Mouse (Mus musculus) heart, postnatal 14 days (tissue): ENCODE data around the gene Wt1. TPM values are rescaled to one million over a fixed set of nuclear protein-coding genes. Genes with fewer than 3 reads are reported as not detected.

Source experiments
- DNase-seq, 2 experiments: peaks; one replicate each; pipeline ENCODE4 v3.0.0; 2021 to 2022
- intact Hi-C: fragments of 180-260 bp; cut with DNase I; formaldehyde crosslinking; loops from one replicate; pipeline ENCODE4 v1.15.1; 2025
- long read RNA-seq, 2 experiments: library from polyadenylated mRNA; stranded (forward); transcript quantifications; one replicate each; pipeline ENCODE4 v2.0.0; 2021
- total RNA-seq, 2 experiments: library from RNA; stranded (reverse); gene quantifications; 2 replicates each; pipeline ENCODE4 v1.2.3; 2021

Wt1 gene
- 10 to 100 TPM; 13.0 to 13.8 TPM for total RNA-seq
- long read RNA-seq, experiment 1, partial matches to known transcripts: 1 of 15 reads
- long read RNA-seq, experiment 1, other reads (novel, unspliced or antisense): 6 of 15 reads
- long read RNA-seq, experiment 2, partial matches to known transcripts: 0 of 10 reads
- long read RNA-seq, experiment 2, other reads (novel, unspliced or antisense): 3 of 10 reads

GRCm38 (mm10) chr2:105126279-105126678 lies at the start of gene Wt1:
TSS of gene Wt1 (plus strand) at chr2:105126529.
- peak; percentile 58 to 63 for DNase-seq
- intact Hi-C loops: loop anchor here (5.0 kb wide), 3 partner anchors 101 to 551 kb away; partner anchors contain the start of gene Eif3m

DNA sequence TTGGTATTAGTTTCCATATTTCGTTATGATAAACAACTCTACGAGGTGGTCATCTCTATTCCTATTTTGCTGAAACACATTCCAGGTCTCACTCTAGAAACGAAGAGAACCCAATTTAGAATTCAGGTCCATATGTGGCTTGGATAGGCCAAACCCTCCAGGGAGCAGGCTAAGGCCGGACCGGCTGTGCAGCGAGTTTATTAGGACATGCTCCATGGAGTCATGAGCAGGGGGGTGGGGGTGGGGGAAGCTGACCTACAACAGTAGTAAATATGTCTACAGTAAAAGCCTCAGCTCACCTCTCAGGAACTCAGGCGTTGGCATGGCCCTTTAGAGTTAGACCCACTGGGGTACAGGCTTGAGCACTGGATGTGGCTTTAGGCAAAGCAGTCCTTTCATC lies 49.2 kb upstream of the Wt1 start:
- intact Hi-C loops: no loop called here
- no peak for DNase-seq

DNA sequence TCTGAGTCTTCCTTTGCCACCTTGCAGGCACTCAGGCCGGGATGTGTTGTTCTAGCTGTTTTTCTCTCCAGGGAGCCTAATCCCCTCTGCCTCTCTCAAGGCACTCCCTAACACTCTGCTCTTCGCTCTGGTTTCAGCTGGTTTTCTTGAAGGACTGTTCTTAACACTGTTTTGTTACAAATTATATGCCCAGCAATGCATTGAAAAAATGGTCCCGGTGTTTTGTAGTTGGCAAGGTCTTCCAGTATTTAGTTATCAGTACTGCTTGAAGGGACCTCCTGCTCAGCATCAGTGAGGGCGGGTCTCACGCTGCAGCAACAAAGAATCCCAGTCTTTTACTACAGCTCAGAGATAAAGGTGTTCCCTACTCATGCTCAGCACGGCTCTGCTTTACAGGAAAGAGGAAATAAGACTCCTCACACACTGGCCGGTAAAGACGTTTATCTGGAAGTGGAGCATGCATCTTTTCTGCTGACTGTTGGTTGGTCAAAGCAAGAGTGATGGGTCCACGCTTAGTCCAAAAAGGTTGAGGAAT lies 44.0 kb upstream of the Wt1 start:
- intact Hi-C loops: no loop called here
- DNase-seq: no peak

DNA sequence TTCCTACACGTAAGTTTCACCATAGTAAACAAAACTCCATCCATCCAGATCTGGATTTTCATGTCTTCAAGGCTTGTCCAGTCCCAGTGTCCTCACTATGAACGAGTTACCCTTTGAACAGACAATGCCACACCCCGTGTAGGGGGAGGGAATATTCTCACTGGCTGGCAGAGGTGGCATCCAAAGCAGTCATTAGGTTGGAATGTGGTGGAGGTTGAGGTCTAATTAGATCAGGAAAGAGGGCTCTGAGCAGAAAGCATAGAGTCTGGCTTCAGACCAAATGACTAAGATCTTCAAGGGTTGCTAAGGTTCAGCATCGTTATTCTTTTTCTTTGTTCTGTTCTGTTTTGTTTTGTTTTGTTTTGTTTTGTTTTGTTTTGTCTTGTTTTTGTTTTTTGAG lies 42.3 kb upstream of the Wt1 start:
- DNase-seq: no peak
- intact Hi-C loops: no loop called here

DNA sequence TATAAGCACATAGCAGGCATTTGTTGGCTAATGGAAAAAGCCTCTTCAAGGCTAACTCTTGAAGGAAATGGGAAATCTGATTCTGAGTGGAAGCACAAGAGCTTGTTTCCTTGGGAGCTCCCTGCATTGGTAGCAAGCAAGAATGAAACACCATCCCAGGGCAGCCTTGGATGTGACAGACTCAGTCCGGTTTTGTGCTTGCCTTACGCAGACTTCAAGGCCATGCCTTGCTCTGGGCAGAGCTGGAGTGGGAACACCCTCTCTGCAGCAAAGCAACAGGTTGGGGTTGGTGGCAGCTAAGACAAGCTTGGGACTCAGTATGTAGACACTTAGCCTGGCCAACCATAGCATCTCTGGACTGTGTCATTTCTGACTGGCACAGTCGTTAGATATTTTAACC lies 40.2 kb upstream of the Wt1 start:
- no peak for DNase-seq
- intact Hi-C loops: no loop called here

DNA sequence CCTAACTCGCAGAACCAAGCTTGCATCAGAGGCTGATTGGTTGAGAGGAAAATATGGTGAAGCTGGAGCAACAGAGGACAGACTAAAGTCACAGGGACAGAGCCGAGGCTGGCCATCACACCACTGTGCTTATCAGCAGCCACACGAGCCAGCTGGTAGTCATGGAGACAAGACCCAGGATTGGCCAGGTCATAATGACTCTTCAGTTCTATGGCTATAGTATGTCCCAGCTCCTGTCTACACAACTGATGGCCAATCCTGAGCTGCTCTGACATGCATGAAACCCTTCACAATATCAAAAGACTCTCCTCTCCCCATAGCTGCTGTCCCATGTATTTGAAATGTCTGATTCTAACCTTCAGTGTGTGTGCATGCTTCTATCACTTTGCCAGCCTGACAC lies 38.3 kb upstream of the Wt1 start:
- no peak for DNase-seq
- intact Hi-C loops: no loop called here

GRCm38 (mm10) chr2:105089083-105089482 lies 37.2 kb upstream of the Wt1 start:
- DNase-seq: no peak
- intact Hi-C loops: no loop called here

GRCm38 (mm10) chr2:105089581-105090508 lies 36.5 kb upstream of the Wt1 start:
- intact Hi-C loops: no loop called here
- DNase-seq: no peak

DNA sequence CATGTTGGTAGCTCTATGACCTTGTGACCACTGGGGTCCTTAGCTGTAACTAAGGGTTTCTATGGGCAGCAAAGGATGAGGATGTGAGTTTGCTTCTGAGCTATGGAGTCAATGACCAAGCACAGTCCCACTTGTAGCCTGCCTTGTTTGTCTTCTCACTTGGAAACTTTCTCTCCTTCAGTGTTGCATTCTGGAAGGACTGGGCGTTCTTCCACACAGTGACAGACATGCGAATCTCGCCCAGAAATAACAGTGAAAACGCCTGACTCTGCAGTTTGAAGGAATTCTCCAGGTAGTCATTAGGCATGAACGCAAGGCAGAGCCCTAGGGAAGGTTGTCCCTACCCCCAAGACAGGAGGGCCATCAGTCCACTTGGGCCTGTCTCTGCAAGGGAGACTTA lies 35.3 kb upstream of the Wt1 start:
- peak in 1 of 2 experiments; percentile 33 for DNase-seq
- intact Hi-C loops: no loop called here

DNA sequence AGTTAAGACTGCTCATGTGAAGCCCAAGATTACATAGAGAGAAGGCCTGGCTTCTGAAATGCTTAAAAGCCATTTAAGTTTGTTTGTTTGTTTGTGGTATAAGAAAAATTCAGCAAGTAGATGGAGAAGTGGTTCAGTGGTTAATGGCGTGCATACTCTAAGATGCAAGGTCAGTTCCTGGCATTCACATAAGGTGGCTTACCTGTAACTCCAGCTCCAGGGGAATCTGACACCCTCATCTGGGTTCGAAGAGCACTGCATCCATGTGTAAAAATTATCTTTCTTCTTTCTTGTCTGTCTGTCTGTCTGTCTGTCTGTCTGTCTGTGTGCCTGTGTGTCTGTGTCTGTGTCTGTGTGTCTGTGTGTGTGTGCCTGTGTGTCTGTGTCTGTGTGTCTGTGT lies 34.6 kb upstream of the Wt1 start, which contains the start of gene Gm11060:
Gene Gm11060 (plus strand): TSS at position 301 of the 400 bp plus-strand sequence.
- intact Hi-C loops: no loop called here
- DNase-seq: no peak

GRCm38 (mm10) chr2:105097294-105097953 lies 28.9 kb upstream of the Wt1 start:
- intact Hi-C loops: no loop called here
- no peak for DNase-seq

- DNase-seq: no peak
- intact Hi-C loops: no loop called here
These were observed 26.9 kb upstream of the Wt1 start for GRCm38 (mm10) chr2:105099410-105099809.

GRCm38 (mm10) chr2:105100541-105100940 lies 25.8 kb upstream of the Wt1 start:
- no peak for DNase-seq
- intact Hi-C loops: no loop called here

DNA sequence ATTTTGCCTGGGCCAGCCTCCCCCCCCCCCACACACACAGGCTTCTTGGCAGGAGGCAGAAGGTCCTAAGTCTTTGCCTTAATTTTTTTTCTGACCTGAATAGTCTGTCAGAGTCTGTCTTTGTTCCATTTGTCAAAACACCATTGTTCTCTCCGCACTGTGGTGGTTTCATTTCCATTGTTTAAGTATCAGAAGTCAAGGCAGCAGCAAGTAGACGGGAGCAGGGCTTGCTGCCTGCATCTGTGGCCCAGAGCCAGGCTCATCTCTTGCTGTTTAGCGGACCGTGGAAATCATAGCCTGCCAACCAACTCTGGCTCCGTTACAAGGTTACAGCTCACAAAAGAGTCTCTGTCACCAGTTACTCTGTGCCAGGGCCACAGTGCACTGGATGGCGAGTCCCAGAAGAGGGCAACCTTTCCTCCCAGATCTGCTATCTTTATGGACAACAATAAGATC lies 17.6 kb upstream of the Wt1 start:
- intact Hi-C loops: loop anchor here (2.0 kb wide), 1 partner anchor 14 kb away; no protein-coding TSS in a partner anchor
- peak; percentile 77 to 82 for DNase-seq

- intact Hi-C loops: loop anchor here (5.0 kb wide), 1 partner anchor 73 kb away; no protein-coding TSS in a partner anchor
- no peak for DNase-seq
These were observed 12.3 kb upstream of the Wt1 start for GRCm38 (mm10) chr2:105114074-105114473.

DNA sequence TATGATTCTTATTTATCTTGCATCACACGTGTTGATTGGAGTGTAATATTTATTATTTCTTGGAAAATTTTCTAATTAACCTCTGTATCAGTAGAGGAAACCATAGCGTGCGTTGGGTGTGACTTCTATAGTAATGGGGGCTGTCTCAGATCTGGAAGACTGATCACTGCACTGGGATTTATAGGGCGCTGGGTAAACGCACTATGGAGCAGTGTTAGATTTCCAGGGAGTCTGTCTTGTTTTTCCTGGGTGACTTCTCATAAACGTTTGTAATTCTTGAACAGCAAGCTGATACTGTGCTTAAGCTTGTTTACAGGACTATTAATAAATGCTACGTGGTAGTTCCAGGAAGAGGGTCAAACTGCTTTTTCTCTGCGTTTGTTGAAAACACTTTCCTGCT lies 8.7 kb upstream of the Wt1 start:
- intact Hi-C loops: no loop called here
- DNase-seq: no peak

GRCm38 (mm10) chr2:105122216-105122615 lies 4.1 kb upstream of the Wt1 start:
- intact Hi-C loops: loop anchor here (2.0 kb wide), 1 partner anchor 13 kb away; no protein-coding TSS in a partner anchor
- no peak for DNase-seq

DNA sequence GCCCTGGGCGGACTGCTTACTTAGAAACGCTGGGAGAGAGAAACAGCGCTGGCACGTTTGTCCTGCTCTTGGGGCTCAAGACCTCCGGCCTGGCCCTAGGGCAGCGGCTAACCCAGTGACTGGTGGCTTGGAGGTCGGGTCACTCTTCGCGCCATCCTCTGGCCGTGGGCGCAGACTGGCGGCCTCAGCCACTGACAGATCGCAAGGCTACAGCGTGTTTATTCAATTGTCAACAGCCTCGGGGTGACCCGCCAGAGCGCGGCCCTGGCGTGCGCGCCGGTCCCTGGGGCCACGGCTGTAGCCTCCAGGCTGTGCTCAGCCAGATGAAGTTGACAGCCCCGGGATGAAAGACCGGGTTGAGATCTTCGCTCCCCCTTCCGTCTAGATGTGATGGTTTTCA lies 3.4 kb upstream of the Wt1 start:
- peak; percentile 33 to 34 for DNase-seq
- intact Hi-C loops: loop anchor here (2.0 kb wide), 1 partner anchor 14 kb away; no protein-coding TSS in a partner anchor

- intact Hi-C loops: loop anchor here (2.0 kb wide), 1 partner anchor 15 kb away; no protein-coding TSS in a partner anchor
- DNase-seq: no peak
These were observed 2.9 kb upstream of the Wt1 start for GRCm38 (mm10) chr2:105123431-105123830.

GRCm38 (mm10) chr2:105123881-105124280 lies 2.4 kb upstream of the Wt1 start:
- intact Hi-C loops: loop anchor here (2.0 kb wide), 1 partner anchor 15 kb away; no protein-coding TSS in a partner anchor
- no peak for DNase-seq
